Mouse (Mus musculus) kidney, adult 2 months (tissue): Measurements from ENCODE around the gene Dkk2.

Experiments
- CTCF ChIP-seq: fragments of 200-500 bp; conservative IDR thresholded peaks from 2 replicates; pipeline ENCODE4 v1.5.1; 2011; ENCODE audit warnings: low read depth, mild to moderate bottlenecking, control low read depth, low read length, moderate library complexity, mixed read lengths; ENCODE audit not compliant: insufficient read depth, insufficient read length
- POLR2A ChIP-seq: fragments of 200-500 bp; IDR thresholded peaks from one replicate; pipeline ENCODE4 v1.6.1; 2011; ENCODE audit warnings: low read depth, low read length, control low read depth

- TF ChIP-seq POLR2A (no peak), CTCF (no peak)
Measured at GRCm38 (mm10) chr3:132211260-132211659, 126.2 kb downstream of the Dkk2 start.
